Mouse (Mus musculus) heart, embryonic 14.5 days (tissue): Measurements from ENCODE around the gene Slx. TPM values are rescaled to one million over a fixed set of nuclear protein-coding genes. Genes with fewer than 3 reads are reported as not detected.
"Not testable (repeated sequence)": the region's sequence is repeated elsewhere in the genome, so short reads cannot be mapped to it uniquely, and the experiment has no call there.

ENCODE experiments used
- ATAC-seq: fragments of 200-750 bp; cut with Nextera tagmentation; 2 replicates; pipeline ENCODE4 v1.8.0; 2017; ENCODE audit warnings: low read depth, moderate TSS enrichment; ENCODE audit not compliant: insufficient number of reproducible peaks, insufficient read depth, low FRiP score
- H3K27ac ChIP-seq, 2 experiments: fragments of 200-500 bp in 1 of 2; fragments of 300-500 bp in 1 of 2; sonication (generic) in 1 of 2; replicated peaks in 1 of 2; 2 replicates each; pipeline ENCODE4 v1.5.1; 2012 to 2014; ENCODE audit warnings: low read depth in 2 of 2, low read length in 2 of 2, control low read depth in 1 of 2, mild to moderate bottlenecking in 1 of 2, mixed read lengths in 1 of 2; ENCODE audit not compliant: control insufficient read depth in 1 of 2, insufficient read depth in 1 of 2
- H3K27me3 ChIP-seq: fragments of 300-500 bp; sonication (generic); 2 replicates; pipeline ENCODE4 v1.6.1; 2014; ENCODE audit warnings: mild to moderate bottlenecking, low read length, control low read depth; ENCODE audit not compliant: control insufficient read depth, insufficient read depth
- H3K36me3 ChIP-seq: fragments of 300-500 bp; sonication (generic); 2 replicates; pipeline ENCODE4 v1.6.1; 2014; ENCODE audit warnings: mild to moderate bottlenecking, control low read depth, low read length, mixed read lengths; ENCODE audit not compliant: control insufficient read depth, insufficient read depth
- H3K4me1 ChIP-seq, 2 experiments: fragments of 200-500 bp in 1 of 2; fragments of 300-500 bp in 1 of 2; sonication (generic) in 1 of 2; 2 replicates each; pipeline ENCODE4 v1.6.1; 2012 to 2014; ENCODE audit warnings: low read length in 2 of 2, control low read depth in 1 of 2, mixed read lengths in 1 of 2; ENCODE audit not compliant: control insufficient read depth in 2 of 2, insufficient read depth in 2 of 2
- H3K4me2 ChIP-seq: fragments of 300-500 bp; sonication (generic); 2 replicates; pipeline ENCODE4 v1.6.1; 2014; ENCODE audit warnings: mild to moderate bottlenecking, low read length
- H3K4me3 ChIP-seq, 2 experiments: fragments of 200-500 bp in 1 of 2; fragments of 300-500 bp in 1 of 2; sonication (generic) in 1 of 2; 2 replicates each; pipeline ENCODE4 v1.5.1; 2012 to 2014; ENCODE audit warnings: low read length in 2 of 2, mild to moderate bottlenecking in 2 of 2, control low read depth in 1 of 2, low read depth in 1 of 2, moderate library complexity in 1 of 2; ENCODE audit not compliant: control insufficient read depth in 1 of 2, insufficient read depth in 1 of 2
- H3K9ac ChIP-seq: fragments of 300-500 bp; sonication (generic); 2 replicates; pipeline ENCODE4 v1.6.1; 2014; ENCODE audit warnings: mild to moderate bottlenecking, low read length
- H3K9me3 ChIP-seq: fragments of 300-500 bp; sonication (generic); 2 replicates; pipeline ENCODE4 v1.6.1; 2016; ENCODE audit warnings: low read length, control low read depth; ENCODE audit not compliant: control insufficient read depth
- WGBS: fragments of 180-500 bp; shearing (Covaris S2); extraction: QIAGEN DNeasy Blood & Tissue Kit; methylation state at CpG from one replicate; pipeline ENCODE4 v1.1.7; 2014; 5-methylcytosine and 5-hydroxymethylcytosine counted together
- microRNA-seq: library from miRNA; unstranded; fragments of <30 nt; microRNA quantifications from one replicate; pipeline ENCODE4, GENCODE M21; 2016
- polyA plus RNA-seq: library from polyadenylated mRNA; unstranded; fragments of >200 nt; fragmentation: Nextera tagmentation; extraction: Ambion mirVana; gene quantifications from 2 replicates; pipeline ENCODE4 v1.2.1, GENCODE M21; 2014

Gene Slx
- polyA plus RNA-seq, result not detected in 2 replicates

DNA sequence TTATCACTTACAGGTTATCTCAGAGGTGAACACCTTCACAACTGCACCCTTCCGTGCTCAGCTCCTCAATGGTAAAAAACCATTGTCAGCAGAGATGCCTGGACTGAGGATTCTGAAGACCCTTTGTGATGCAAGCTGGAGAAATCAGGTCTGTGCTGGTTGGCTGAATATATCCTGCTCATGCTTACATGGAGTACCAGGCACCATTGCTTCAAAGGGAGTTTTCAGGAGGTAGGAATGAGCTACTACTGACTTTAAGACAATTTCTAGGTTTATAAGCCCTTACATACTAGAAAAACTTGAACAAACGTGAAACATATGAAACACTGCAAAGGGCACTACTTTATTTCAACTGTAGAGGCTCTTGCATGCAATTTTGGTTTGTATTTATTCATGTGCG lies at the start of gene Slx:
Gene Slx (minus strand): TSS at position 101 of the 400 bp plus-strand sequence.
- WGBS, result 61% methylated on average over 3 of the region's 3 CpGs

More for the DNA sequence above, at the start of gene Slx:
- not testable (repeated sequence) for H3K36me3 ChIP-seq, H3K27me3 ChIP-seq, H3K4me2 ChIP-seq, H3K4me3 ChIP-seq, H3K9ac ChIP-seq, H3K4me1 ChIP-seq, H3K9me3 ChIP-seq, ATAC-seq, H3K27ac ChIP-seq

Small RNAs within 50 kb of the gene (microRNA-seq; reads per million reads assigned to microRNA genes)
- gene Gm27341, result not detected

Other genes starting within 250 kb of the Slx start
- gene Gm2030, start 235.5 kb downstream of the Slx start, polyA plus RNA-seq, result not detected in 2 replicates
- not detected in 2 replicates for gene Gm14525, start 157.1 kb upstream of the Slx start, polyA plus RNA-seq